Mouse (Mus musculus) ovary, adult 2 months (tissue): ENCODE data around the gene Atf6. TPM values are rescaled to one million over a fixed set of nuclear protein-coding genes. Genes with fewer than 3 reads are reported as not detected.

Source experiments
- polyA plus RNA-seq: library from polyadenylated mRNA; depleted of rRNA; stranded (reverse); fragments of >200 nt; gene quantifications from 2 replicates; pipeline ENCODE4 v1.2.3, GENCODE M21; 2012; rRNA removed

The Atf6 gene
- 14.5 and 16.1 TPM in 2 replicates for polyA plus RNA-seq

GRCm38 (mm10) chr1:170867691-170868105 lies at the start of gene Atf6:
TSS of gene Atf6 (minus strand) at chr1:170867771.

DNA sequence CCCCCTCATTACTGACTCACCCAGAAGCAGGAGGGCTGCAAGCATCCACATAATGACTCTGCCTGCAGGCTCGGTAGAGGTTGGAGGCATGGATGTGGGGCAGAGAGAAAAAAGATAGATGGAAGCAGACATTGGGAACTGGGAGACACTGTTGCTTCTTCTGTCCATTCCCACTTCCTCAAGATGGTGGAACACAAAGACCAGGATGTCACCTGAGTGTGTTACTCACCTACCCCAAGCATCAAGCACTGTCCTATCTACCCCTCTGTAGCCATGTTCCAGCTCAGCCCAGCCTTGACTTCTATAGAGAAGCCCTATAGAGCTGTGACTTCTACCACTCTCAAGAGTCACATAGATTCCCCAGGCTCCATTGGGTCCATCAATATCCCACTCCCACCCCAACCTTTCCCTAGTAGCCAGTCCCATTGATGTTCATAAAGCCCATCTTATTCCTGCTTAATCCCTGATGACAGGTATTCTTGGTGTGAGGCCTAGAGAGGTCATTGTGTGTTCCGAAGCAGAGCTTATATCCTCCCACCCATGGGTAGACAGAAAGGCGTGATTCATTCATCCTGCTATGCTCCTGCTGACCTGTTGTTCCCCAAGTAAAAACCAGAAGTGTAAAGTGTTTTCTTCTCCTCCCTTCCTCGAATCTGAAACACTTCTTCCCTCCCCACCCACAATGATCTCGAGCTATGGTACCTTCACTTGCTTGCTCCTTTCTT lies 45.5 kb upstream of the Atf6 start, which contains the start of gene Fcrlb:
Gene Fcrlb (minus strand): TSS at position 51 of the 725 bp plus-strand sequence.

DNA sequence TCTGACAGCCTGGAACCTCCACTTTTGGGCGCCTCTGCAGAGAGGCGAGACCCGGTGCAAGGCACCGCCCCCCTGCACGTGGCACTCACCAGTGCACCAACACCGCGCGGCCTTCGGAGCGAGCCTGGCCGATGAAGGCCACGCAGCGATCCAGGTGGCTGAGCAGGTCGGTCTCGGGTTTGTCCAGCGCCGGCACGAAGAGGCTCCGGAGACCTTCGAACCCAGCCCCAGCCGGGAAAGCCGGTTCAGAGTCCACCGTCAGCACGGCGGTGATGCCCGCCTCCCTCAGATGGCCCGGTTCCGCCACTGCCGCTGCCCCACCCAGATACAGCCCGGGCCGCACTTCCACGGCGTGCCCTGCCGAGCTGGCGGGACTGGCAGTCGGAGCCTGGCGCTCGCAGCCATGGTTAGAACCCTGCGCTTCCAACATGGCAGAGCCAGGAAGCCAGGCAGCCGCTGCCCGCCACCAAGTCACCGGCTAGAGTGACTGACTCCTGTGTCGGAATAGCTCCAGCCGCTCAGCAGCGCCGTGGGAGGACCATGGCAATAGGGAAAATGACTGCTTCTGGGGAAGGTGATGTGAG lies 17.5 kb upstream of the Atf6 start, which contains the start of the genes Gm26620 and Dusp12:
Gene Gm26620 (plus strand): TSS at position 88 of the 584 bp plus-strand sequence.
Gene Dusp12 (minus strand): TSS at position 563 of the 584 bp plus-strand sequence.

Other genes with a start within 250 kb of the Atf6 start
- 33.2 and 34.7 TPM in 2 replicates for gene Olfml2b, start 223.2 kb downstream of the Atf6 start, polyA plus RNA-seq
- 2.0 and 2.6 TPM in 2 replicates for gene Gm26620, start 17.3 kb upstream of the Atf6 start, polyA plus RNA-seq
- 24.9 and 25.4 TPM in 2 replicates for gene Dusp12, start 17.8 kb upstream of the Atf6 start, polyA plus RNA-seq
- gene Fcrlb, start 45.2 kb upstream of the Atf6 start, polyA plus RNA-seq, result 1.4 and 2.3 TPM in 2 replicates
- gene Fcrla, start 59.8 kb upstream of the Atf6 start, polyA plus RNA-seq, result 0.74 and 0.75 TPM in 2 replicates
- 11.5 and 15.1 TPM in 2 replicates for gene Fcgr2b, start 108.8 kb upstream of the Atf6 start, polyA plus RNA-seq
- gene Fcgr4, start 151.1 kb upstream of the Atf6 start, polyA plus RNA-seq, result 1.6 and 2.6 TPM in 2 replicates
- 6.7 and 12.5 TPM in 2 replicates for gene Fcgr3, start 197.2 kb upstream of the Atf6 start, polyA plus RNA-seq
- 22.2 and 34.8 TPM in 2 replicates for gene Cfap126, start 246.1 kb upstream of the Atf6 start, polyA plus RNA-seq